Mouse (Mus musculus) cerebellum, adult 11 months (tissue): ENCODE measurements at regions not wholly inside any gene's neighbourhood (a gene's known extent, or its start where the extent isn't known, plus 50 kb on each side); places are given as distances from the start of the nearest gene placed in this dataset.
"Not testable (repeated sequence)": the region's sequence is repeated elsewhere in the genome, so short reads cannot be mapped to it uniquely, and the experiment has no call there.

Experiments
- DNase-seq: peaks from one replicate; pipeline ENCODE4 v3.0.0; 2022

DNA sequence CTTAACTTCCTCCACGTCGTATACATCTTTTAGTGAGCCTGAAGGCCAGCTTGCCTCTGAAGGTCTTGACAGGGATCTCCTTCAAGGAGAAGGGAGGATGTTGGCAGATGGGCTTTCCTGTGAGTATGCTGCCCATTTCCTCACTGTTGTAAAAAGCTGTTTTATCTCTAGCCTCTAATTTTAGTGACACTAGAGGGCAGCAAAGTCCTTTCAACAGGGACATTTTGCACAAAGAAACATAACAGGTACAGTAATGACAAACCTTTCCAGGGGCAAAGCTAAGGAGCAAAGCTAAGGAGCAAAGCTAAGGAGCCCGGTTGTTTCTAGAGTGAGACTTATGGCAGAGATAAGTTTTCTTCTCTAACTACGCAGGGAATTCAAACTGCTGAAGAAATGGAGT, 59.0 kb upstream of the Kbtbd8 start:
- DNase-seq, result no peak

DNA sequence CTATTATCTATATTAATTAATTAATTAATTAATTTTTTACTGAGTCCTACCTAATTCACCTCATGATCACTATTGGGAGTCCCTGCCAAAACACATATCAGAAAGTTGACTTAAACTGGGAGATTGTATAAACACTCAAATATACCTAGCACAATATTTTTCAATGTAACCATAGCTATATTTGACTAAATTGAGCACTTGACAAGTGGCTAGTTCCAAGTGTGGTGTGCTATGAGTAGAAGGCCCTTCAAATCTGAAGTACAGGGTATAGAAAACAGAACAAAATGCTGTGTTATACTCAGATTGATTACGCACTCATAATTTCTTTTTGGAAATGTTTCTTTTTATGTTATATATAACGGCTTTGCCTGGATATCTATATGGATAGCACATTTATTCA, 60.8 kb upstream of the Kbtbd8 start:
- no peak for DNase-seq

DNA sequence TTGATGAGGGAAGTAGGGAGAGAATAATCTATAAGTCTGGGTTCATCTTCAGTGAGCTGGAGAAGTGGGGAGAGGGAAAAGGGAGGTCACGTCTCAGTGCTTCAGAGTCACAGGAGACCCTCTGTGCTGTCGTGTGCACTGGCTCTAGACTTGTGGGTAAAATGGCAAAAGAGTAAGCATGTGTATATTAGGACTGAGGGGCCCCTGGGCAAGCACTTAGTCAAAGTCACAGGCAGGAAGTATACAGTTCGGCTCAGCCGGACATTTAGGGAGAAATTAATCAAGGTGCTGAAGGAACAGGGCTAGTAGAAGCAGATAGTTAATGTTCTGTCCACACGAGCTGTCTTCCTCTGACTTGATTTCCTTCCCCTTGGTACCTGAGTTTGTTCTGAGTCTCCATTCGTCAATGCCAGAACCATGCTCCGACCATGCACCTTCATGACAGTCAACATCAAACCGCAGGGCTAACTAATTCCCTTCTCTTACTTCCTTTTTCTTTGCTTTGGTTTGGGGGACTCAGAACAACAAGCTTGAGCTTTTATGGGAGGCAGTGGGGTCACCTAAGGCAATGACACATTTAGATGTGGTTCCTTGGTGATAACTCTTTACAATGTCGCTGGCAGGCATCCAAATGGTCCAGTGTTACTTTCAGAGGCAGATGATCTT, 63.2 kb upstream of the Kbtbd8 start:
- no peak for DNase-seq

DNA sequence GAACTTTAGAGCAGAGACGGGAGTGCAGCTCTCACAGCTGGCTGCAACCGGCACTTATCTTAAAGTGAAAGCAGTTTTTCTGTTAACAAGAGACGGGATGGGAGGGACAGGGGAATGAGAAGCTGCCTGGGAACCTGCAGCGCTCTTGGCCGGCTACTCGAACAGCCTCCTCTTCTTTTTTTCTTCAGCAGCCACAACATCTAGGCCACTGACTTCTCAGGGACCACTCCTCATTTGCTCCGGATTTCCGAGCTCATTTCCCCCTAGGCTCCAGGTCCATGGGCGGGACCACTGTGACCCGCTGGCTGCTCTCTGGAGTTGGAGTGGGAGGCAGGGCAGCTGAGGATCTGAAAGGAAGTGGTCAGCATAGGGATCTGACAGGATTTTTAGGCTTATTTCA, 75.7 kb upstream of the Kbtbd8 start:
- not testable (repeated sequence) for DNase-seq

DNA sequence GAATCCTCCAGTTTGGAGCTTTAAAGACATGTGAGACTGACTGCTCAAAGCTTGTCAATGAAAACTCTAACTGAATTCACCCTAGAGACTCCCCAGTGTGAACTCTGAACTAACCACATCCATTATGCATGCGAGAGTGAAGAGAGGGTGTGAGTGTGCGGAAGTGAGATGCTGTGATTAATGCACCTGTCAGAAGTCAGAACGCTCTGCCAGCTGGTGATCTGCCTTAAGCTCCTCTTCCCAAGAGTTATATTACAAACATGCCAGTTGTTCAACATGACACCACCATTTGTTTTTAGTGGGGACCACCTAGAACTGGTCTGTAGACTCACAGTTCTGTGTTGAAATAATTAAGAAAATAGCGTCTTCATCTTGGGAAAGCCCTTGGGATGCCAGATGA, 92.8 kb upstream of the Kbtbd8 start:
- DNase-seq, result no peak

DNA sequence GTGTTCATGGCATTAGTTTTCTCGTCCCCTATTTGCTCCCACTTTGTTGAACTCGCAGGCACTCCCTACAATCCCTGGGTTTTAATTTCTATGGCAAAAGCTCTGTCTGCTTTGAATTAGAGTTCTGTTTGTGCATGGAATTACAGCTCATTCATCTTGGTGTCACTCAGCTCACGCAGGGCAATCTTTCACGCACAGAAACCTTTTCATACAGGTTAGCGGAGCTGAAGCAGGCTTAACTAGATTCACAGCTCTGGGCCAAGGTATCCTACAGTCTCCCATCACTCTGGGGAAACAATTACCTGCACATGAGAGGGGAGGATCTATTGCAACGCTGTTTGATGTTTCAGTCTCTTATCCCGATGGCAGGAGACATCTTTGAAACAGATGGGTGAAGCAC, 95.3 kb upstream of the Kbtbd8 start:
- DNase-seq, result no peak

DNA sequence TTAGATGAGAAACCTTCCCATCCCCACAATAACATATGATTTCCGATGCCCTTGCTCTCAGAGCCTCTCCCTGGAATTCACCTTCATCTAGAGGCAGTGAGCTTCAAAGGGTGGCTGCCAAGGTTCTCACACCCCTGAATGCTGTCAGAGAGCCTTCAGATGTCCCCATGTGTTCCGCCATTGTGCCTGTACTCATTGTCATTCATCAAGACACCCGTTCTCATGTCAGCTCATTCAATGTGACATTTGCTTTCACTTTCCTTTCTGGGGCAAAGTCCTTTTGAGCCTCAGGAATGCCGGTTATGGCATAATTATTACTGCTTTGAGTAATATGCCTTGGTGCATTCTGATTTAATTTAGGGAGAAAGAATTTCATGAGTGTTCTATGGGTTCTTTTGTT, 99.1 kb upstream of the Kbtbd8 start:
- no peak for DNase-seq

DNA sequence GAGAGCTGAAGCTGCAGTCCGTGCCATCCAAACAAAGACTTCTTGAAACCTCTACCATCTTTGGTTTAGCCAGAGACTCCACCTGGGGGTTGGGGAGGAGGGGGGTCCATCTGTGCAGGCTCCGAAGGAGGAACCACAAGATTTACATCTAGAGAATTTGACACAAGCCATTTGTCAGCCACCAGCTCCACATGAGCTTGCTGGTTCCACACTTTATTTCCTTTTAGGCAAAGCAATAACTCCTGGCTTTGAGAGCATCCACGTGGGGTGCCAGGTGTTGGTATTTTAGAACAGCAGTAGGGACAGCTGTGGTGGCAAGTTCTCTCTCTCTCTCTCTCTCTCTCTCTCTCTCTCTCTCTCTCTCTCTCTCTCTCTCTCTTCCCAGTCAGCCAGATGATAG, 99.6 kb upstream of the Kbtbd8 start:
- no peak for DNase-seq

DNA sequence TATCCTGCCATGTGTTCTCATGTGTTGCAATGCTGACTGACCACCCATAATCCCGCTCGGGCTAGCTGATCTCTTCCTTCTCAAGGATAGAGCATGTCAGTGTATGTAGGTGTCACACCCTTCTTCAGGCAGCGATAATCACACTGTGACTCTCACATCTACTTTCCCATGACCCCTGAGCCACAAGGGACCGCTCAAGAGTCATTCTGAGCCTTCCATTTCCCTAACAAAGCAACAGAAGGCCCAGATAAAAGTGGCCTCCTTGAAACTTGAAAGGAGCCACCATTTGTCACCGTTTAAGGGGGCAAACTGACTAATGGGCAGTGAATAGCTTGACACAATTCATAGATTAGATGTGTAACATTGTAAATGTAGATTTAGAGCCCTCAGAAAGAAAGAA, 103.9 kb upstream of the Kbtbd8 start:
- no peak for DNase-seq

DNA sequence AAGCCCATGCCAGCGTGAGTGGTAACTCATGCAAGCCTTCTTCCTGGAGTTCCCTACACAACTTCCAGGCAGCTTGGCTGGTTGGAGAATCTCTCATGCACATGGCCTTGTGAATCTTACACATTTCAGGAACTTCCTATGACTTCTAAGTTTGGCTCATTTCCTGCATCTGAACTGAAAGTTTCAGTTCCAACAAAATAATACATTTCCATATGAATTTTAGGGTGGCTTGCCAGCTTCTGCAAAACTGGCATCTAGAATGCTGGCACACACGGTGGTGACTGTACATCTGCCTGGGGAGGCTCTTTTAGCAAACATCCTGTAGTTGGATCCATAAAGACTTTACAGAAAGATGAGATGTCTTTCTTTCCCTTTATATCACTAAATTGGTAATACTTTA, 110.6 kb upstream of the Kbtbd8 start:
- DNase-seq, result no peak

DNA sequence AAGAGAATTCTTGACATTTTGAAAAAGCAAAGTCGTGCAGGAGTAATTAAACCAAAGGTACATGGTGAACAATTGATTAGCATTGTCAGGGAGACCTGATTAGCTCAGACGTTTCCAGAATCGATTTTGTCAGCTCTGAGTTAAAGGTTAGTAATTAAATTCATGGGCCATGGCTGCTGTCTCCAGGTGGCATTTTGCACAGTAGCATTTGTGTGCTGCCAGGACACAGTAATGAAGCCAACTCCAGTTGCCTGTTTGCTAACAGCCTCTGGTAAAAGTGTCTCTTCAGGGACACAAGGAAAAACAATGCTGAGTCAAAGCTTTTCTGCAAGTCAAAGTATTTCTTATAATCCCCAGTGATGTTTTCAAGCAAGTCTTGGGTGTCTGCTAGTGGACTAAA, 113.3 kb upstream of the Kbtbd8 start:
- DNase-seq, result no peak

DNA sequence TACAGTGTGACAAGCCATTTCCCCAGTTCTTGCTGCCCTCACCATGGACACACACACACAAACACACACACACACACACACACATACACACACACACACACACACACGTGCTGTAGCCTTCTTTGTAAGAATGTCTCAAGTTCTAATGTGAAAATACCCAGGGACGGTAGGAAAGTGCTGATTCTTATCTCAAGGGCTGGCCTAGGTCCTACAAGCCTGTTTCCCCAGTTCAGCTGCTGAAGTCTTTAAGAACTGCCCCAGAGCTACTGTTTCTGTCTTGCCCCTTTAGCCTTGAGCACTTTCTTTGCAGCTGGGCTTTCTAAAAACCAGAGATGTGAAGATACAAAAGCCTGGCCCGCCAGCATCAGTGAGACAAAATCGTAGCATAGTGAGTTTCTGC, 117.5 kb upstream of the Kbtbd8 start:
- no peak for DNase-seq

DNA sequence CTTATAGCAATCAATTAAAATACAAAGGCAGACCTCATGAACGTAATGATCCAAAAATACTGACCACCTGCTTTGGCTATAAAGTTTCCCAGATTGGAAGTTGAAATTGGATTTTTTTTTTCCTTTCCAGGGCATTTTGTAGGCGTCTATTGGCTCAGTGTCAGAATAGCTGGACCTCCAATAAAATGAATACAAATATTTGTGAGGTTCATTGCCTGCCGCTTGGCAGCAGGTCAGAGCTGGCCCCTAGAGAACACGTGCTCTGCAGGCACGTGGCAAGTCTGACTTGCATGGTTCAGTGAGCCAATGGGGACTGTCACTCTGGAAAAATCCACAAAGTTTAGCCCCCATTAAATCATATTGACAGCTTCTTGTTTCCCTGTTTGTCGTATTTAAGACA, 118.0 kb upstream of the Kbtbd8 start:
- no peak for DNase-seq

DNA sequence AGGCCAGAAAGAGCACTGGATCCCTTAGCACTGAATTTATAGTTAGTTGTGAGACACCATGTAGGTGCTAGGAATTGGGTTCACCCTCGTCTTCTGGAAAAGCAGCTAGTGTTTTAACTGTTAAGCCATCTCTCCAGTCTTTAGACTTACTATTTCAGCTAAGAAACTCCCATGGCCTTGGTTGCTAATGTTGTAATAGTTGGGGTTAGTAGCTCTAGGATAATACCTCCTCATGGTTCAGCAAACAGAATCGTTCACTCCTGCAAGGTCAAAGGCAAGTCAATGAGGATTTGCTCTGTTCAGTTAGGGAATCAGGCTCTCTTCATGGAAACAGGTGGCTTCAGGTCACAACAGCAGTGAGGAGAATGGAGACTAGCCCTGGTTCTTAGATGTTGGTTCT, 118.7 kb upstream of the Kbtbd8 start:
- DNase-seq, result no peak

DNA sequence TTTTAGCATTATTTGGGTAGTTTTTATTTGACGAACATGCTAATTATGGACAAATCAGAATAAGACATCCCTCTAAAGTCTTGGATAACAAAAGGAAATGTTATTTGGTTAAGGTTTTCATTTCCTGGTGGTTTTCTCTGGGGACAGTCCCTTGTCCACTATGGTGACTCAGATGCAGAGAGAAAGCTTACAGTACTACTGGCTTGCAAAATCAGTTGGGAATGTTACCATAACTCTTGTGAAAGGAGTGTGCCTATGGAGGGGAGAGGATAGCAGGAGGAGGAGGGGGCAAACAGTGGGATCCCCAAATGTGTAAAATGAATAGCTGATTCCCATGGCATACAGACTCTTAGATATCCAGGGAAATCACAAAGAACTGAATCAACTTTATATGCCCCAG, 122.7 kb upstream of the Kbtbd8 start:
- no peak for DNase-seq

DNA sequence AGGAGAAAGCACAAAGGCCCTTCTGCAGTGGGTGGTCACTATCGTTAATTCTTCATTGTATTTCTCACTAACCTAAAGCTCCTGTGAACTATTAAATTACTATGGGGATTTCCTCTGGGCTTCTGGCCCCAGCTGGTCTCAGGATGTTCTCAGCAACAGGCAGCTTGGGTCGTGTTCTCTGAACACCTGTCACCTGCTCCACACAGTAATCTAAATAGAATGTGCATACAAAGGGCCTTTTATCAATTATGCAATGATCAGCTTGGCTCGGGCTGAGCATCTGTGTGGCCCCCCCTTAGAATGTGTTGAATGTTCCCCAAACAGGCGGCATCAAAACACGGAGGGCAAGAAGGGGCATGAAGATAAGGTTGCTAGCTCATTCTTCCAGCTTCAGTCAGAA, 129.6 kb upstream of the Kbtbd8 start:
- no peak for DNase-seq

DNA sequence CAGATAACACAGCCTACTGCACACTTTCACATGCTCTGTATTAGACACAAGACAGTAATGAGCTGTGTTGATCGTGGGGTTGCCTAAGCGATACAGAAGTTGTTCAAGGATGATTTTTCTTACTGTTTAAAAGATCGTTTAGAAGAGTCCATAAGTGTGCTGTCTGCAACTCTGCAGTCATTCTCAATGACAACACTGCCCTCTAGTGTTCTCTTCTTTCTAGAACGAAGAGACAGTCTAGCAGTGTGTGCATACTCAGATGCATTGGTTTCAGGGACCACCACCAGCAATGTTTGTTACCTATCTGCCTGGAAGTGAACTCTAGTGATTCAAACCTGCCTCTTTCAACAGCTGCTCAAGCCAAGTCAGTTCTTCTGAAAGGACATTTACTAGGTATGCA, 130.7 kb upstream of the Kbtbd8 start:
- DNase-seq, result peak; percentile 9

DNA sequence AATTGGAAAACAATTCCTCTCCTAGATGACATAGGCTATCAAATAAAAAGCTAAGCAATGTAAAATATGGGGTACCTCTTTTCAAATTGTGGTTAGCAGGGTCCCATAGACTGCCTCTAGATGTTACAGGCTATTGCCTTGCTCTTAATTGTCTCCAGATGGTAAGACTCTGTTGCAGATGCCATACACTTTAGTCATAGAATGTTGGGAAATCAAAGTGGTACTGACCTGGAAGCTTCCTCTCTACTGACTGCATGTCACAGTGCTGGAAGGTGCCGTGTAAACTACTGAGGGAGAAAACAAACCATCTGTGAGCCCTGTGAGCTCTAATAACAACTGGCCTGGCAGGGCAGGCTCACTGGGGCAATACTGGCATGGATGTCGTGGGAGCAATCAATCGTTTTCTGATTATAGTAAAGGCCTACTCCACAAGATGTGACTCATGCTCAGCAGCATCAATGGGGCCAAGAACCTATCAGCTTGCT, 132.6 kb upstream of the Kbtbd8 start:
- no peak for DNase-seq

DNA sequence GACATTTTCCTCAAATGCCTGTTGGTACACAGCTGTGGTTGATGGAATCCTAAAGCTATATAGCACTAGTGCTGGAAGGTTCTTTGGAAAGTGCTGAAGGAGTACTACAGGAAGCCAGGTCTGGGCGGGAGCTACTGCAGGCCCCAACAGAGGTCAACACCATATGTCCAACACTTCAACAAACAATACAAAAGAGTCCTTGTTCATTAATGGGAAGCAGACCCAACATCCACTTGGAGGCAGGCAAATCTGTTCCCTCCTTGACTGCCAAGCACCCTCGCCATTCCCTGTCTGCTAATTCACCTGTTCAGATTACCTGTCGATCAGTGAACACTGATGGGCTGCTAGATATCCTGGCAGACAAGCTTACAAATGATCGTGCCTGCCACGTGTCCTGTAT, 148.4 kb upstream of the Kbtbd8 start:
- no peak for DNase-seq

DNA sequence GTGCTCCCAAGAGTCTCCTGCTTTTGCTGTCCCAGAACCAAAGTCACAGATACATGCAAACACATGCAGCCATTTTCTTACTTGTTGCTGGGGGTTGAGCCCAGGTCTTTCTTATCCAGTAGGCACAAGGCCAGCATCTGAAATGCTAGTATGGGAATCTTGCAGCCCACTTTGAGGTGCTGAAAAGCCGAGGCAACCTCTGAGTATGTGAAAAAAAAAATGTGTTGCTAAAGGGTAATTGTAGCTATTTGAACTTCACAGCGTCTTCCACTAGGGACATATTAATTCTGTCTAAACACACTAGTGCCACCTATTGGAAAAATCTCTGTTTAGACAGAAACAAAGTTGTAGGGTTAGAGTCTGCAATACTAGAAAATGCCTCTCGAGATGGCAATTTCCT, 150.1 kb upstream of the Kbtbd8 start:
- no peak for DNase-seq

DNA sequence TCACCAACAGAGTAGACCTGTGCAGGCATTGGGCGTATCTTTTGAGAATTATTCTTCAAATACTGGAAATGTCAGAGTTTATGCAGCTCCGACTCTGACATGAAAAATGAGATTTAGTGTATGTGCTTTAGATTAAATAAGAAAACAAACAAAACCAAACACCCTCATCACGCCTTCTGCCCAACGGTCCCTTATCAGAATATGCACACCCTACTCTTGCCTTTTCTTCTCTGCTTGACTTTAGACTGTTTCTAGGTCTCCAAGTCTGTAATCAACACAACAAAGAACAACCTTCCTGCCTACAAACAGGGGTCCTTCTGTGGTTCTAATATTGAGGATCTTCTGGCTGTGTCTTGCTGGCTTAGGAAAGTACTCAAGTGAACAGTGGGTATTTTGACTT, 153.8 kb upstream of the Kbtbd8 start:
- no peak for DNase-seq

DNA sequence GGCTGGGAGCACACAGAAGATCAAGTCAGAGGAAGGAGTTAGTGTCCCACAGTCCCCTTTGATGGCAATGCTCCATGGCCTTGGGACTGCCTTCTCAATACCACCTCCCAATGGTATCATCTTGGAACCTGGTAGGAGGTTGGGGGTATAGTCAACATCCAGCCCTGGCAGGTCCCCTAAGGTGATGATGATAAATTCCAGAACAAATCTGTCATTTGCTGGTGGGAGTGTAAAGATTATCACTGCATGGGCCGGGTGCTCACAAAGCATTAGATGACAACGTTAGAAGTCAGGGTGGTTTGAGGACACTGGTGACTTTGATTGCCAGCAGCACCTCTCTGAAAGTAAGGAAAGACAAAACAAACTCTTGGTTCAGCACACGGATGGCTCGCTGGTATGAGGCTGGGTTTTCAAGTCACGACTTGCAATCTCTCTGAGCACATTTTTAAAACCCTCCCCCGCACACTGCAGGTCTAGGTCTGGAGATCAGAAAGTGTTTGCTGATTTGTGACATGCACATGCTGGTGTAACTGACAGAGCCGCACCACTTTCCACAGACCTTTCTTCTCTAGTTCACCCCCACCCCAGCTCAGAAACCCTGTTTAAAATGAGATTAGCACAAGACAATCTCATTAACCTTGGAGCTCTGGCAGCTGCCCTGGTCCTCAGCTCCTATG, 154.5 kb upstream of the Kbtbd8 start:
- DNase-seq, result no peak

DNA sequence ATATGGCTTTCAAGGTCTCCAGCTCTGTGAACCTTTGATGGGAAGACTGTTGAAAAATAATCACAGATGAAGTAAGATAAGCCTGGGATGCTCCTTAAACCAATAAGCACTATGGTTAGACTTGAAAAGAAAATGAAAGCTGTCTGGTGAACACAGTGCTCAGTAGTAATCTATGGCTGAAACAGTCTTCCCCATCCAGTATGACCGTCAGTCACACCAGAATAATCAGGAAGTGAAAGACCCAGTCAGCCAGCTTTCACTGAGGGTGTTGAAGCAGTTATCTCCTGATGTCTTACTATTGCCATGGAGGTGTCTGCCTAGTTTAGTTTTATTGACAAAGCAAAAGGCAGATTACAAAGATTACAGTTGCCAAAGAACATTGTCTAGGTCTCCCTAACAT, 155.2 kb upstream of the Kbtbd8 start:
- no peak for DNase-seq

DNA sequence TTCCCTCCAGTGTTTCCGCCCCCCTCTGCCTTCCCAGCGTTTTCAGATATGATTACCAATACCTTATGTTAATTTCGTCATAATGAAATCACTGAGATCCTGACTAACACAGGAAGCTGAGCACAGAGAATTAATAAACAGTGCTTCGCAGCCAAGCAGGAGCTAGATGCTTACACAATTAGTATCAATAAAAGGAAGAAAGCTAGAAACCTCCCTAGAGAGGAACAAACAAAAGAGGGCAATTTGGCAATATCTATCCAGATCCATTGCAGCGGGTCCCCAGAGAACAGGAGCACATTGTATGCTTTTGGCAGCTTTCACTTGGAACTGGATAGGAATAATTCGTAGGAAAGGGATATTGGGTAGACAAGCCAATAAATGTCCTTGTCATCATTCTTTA, 159.1 kb upstream of the Kbtbd8 start:
- DNase-seq, result no peak

DNA sequence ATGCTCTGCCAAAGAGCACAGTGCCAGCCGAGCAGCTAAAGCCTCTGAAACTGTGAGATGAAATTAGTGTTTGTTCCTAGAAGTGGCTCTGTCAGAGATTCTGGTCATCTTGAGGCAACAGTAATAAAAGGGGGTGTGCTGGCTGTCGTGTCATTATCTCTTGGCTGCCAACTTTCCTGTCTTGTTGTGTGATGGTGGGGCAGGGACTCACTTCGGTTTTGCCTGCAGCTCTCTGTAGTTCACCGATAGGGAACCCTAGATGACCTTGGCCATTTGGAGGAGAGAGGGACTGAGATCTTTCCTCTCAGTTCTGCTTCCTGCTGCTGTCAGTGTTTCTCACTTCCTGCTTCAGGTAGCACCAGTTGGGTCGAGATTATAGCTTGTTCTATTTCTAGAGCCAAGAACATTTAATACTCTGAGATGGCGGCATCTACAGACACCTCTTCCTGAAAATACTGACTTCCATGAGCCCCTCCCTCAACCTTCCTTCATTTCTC, 159.8 kb upstream of the Kbtbd8 start:
- no peak for DNase-seq
